Mouse (Mus musculus): ENCODE data around the gene Top1. TPM values are rescaled to one million over a fixed set of nuclear protein-coding genes. Genes with fewer than 3 reads are reported as not detected.
A peak's percentile ranks its signal among the peaks of the same experiment; 100 is the strongest.

Gene Top1
- polyA plus RNA-seq, 1 experiment: 18.0 TPM

DNA sequence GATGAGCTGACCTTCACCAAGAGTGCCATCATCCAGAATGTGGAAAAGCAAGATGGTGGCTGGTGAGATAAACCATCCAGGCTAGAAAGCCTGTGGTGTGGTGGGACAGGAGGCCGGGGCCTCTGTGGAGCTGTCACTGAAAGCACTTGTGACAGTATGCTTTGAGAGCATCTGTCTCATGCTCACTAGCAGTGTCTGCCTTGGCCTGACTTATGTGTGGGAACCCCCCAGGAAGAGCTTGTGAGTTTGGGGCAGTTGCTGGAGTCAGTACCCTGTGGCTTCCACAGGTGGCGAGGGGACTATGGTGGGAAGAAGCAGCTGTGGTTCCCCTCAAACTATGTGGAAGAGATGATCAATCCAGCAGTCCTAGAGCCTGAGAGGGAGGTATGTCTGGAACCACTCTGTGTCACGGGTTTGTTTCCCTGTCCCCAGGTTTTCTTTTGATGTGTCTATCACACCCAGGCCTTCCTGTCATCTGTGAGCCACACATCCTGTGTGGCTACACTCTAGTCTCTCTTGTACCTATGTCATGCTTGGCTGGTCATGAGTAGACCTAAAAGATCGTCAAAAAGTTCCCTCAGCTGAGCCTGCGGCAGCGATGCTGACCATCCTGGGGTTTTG is 111.0 kb downstream of the Top1 start:
- TF ChIP-seq POLR2A (IDR thresholded peaks at IDR 0.05; ENCODE audit: low read depth, low read length) (no peak), CTCF (IDR thresholded peaks at IDR 0.05; ENCODE audit: extremely low read depth, insufficient read length, insufficient replicate concordance, low read depth, low read length) (no peak)
- Histone ChIP-seq H3K27ac (ENCODE audit: insufficient read depth, low read depth, low read length) (no peak overlapping the region), H3K4me1 (ENCODE audit: control insufficient read depth, insufficient read depth, insufficient read length, low read length) (no peaks in the 10 kb centered on the region), H3K36me3 (ENCODE audit: control insufficient read depth, insufficient read depth, low read length) (peaks cover 57% of the 10 kb centered on the region), H3K4me3 (ENCODE audit: low read depth, low read length) (no peak overlapping the region), H3K27me3 (ENCODE audit: control insufficient read depth, insufficient read depth, low read length) (no peaks in the 10 kb centered on the region)
- WGBS: 85% methylated on average over 6 of the region's 6 CpGs

GRCm38 (mm10) chr2:160760433-160761184 is 114.9 kb downstream of the Top1 start:
- TF ChIP-seq CTCF (IDR thresholded peaks at IDR 0.05; ENCODE audit: extremely low read depth, insufficient read length, insufficient replicate concordance, low read depth, low read length) (peak; percentile 72; the same call in 1 of the 2 replicates), POLR2A (IDR thresholded peaks at IDR 0.05; ENCODE audit: low read depth, low read length) (no peak)
- Histone ChIP-seq H3K4me1 (ENCODE audit: control insufficient read depth, insufficient read depth, insufficient read length, low read length) (no peaks in the 10 kb centered on the region), H3K27me3 (ENCODE audit: control insufficient read depth, insufficient read depth, low read length) (no peaks in the 10 kb centered on the region), H3K4me3 (ENCODE audit: low read depth, low read length) (no peak overlapping the region), H3K27ac (ENCODE audit: insufficient read depth, low read depth, low read length) (no peak overlapping the region), H3K36me3 (ENCODE audit: control insufficient read depth, insufficient read depth, low read length) (peaks cover 33% of the 10 kb centered on the region)
- WGBS: 83% methylated on average over 9 of the region's 9 CpGs

- no peaks in the 10 kb centered on the region for H3K4me1 ChIP-seq (ENCODE audit: control insufficient read depth, insufficient read depth, insufficient read length, low read length)
- TF ChIP-seq CTCF (IDR thresholded peaks at IDR 0.05; ENCODE audit: extremely low read depth, insufficient read length, insufficient replicate concordance, low read depth, low read length): no peak
- H3K4me3 ChIP-seq (ENCODE audit: low read depth, low read length): no peak overlapping the region
- 80% methylated on average over 3 of the region's 3 CpGs for WGBS
- no peaks in the 10 kb centered on the region for H3K27me3 ChIP-seq (ENCODE audit: control insufficient read depth, insufficient read depth, low read length)
- H3K36me3 ChIP-seq (ENCODE audit: control insufficient read depth, insufficient read depth, low read length): peaks cover 22% of the 10 kb centered on the region
- H3K27ac ChIP-seq (ENCODE audit: insufficient read depth, low read depth, low read length): no peak overlapping the region
Measured at GRCm38 (mm10) chr2:160763816-160764215, 118.1 kb downstream of the Top1 start.

GRCm38 (mm10) chr2:160764386-160764785 is 118.7 kb downstream of the Top1 start:
- no peaks in the 10 kb centered on the region for H3K27me3 ChIP-seq (ENCODE audit: control insufficient read depth, insufficient read depth, low read length)
- TF ChIP-seq CTCF (IDR thresholded peaks at IDR 0.05; ENCODE audit: extremely low read depth, insufficient read length, insufficient replicate concordance, low read depth, low read length) (no peak), POLR2A (IDR thresholded peaks at IDR 0.05; ENCODE audit: low read depth, low read length) (no peak)
- H3K36me3 ChIP-seq (ENCODE audit: control insufficient read depth, insufficient read depth, low read length): peaks cover 20% of the 10 kb centered on the region
- no peak overlapping the region for H3K27ac ChIP-seq (ENCODE audit: insufficient read depth, low read depth, low read length)
- H3K4me3 ChIP-seq (ENCODE audit: low read depth, low read length): no peak overlapping the region
- no peaks in the 10 kb centered on the region for H3K4me1 ChIP-seq (ENCODE audit: control insufficient read depth, insufficient read depth, insufficient read length, low read length)
- 87% methylated on average over 2 of the region's 2 CpGs for WGBS

DNA sequence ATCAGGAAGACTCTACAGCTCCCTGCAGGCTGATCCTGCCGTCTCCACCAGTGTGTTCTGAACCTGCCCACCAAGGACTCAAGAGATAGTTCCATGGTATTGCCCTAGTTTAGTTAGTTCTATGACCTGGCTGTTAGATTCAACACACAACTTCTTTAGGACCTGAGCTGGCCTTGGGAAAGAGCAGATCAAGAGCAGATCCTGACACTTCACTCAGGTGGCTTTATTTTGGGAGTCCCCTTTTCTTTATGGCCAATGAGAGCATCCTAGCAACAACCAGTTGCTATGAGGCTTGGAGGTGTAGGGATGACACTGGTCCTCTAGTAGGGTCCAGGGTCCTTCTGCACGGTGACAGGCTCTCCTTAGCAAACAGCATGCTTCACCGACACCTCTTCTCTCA is 119.4 kb downstream of the Top1 start:
- 62% methylated on average over 3 of the region's 3 CpGs for WGBS
- Histone ChIP-seq H3K4me3 (ENCODE audit: low read depth, low read length) (no peak overlapping the region), H3K4me1 (ENCODE audit: control insufficient read depth, insufficient read depth, insufficient read length, low read length) (no peaks in the 10 kb centered on the region), H3K36me3 (ENCODE audit: control insufficient read depth, insufficient read depth, low read length) (peaks cover 13% of the 10 kb centered on the region), H3K27me3 (ENCODE audit: control insufficient read depth, insufficient read depth, low read length) (no peaks in the 10 kb centered on the region), H3K27ac (ENCODE audit: insufficient read depth, low read depth, low read length) (no peak overlapping the region)
- TF ChIP-seq CTCF (IDR thresholded peaks at IDR 0.05; ENCODE audit: extremely low read depth, insufficient read length, insufficient replicate concordance, low read depth, low read length) (no peak), POLR2A (IDR thresholded peaks at IDR 0.05; ENCODE audit: low read depth, low read length) (no peak)

DNA sequence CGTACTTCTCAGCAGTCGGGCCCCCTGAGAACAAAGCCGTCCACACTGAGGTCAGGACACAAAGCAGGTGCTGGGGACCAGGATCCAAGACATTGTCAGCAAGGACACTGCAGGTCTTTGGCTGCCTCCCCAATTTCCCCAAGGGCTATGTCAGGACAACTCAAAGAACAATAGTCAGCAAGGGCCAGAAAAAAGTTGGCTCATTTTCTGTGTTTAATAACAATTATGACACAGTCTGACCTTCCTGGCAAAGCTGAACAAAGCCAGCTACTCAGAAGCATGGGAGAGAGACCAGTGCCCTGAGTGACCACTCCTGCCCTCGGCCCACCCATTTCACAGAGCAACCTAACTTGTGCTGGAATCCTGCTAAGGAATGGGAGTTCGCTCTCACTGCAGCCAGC is 120.7 kb downstream of the Top1 start:
- 74% methylated on average over 5 of the region's 5 CpGs for WGBS
- TF ChIP-seq CTCF (IDR thresholded peaks at IDR 0.05; ENCODE audit: extremely low read depth, insufficient read length, insufficient replicate concordance, low read depth, low read length): no peak
- Histone ChIP-seq H3K27ac (ENCODE audit: insufficient read depth, low read depth, low read length) (no peak overlapping the region), H3K4me3 (ENCODE audit: low read depth, low read length) (no peak overlapping the region), H3K36me3 (ENCODE audit: control insufficient read depth, insufficient read depth, low read length) (peaks cover 9% of the 10 kb centered on the region), H3K4me1 (ENCODE audit: control insufficient read depth, insufficient read depth, insufficient read length, low read length) (no peaks in the 10 kb centered on the region), H3K27me3 (ENCODE audit: control insufficient read depth, insufficient read depth, low read length) (no peaks in the 10 kb centered on the region)

DNA sequence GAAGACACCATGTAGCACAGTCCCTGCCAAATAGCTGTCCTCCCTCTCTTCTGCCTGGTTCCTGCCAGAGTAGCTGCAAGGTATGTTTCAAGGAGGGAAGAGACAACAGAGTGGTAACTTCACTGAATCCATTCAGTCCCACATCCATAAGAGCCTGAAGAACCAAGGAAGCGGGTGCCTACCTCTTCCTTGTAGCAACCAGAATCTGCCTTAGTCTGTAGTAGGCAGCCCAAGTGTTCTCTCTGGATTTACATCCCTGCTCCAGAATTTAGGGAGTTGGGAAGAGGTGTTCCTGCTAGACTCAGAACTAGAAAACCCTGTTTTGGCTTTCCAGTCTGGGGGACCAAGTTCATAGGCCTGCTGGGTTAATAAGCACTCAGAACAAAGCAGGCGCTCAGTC is 121.5 kb downstream of the Top1 start:
- WGBS: 93% methylated on average over 2 of the region's 2 CpGs

More for the DNA sequence above, 121.5 kb downstream of the Top1 start:
- 0 out of 2 replicates have a peak, but pooled peaks cover 3% of the 10 kb centered on the region for H3K36me3 ChIP-seq (ENCODE audit: control insufficient read depth, insufficient read depth, low read length)
- no peaks in the 10 kb centered on the region for H3K4me1 ChIP-seq (ENCODE audit: control insufficient read depth, insufficient read depth, insufficient read length, low read length)
- TF ChIP-seq CTCF (IDR thresholded peaks at IDR 0.05; ENCODE audit: extremely low read depth, insufficient read length, insufficient replicate concordance, low read depth, low read length) (no peak), POLR2A (IDR thresholded peaks at IDR 0.05; ENCODE audit: low read depth, low read length) (no peak)
- H3K27ac ChIP-seq (ENCODE audit: insufficient read depth, low read depth, low read length): no peak overlapping the region
- H3K4me3 ChIP-seq (ENCODE audit: low read depth, low read length): no peak overlapping the region
- H3K27me3 ChIP-seq (ENCODE audit: control insufficient read depth, insufficient read depth, low read length): no peaks in the 10 kb centered on the region
